Mouse (Mus musculus) cerebellum, postnatal 10 days (tissue): ENCODE measurements around the gene Prpf6.

Experiments used
- DNase-seq, 2 experiments: peaks; one replicate each; pipeline ENCODE4 v3.0.0; 2021; ENCODE audit warnings: mixed read lengths in 2 of 2

The Prpf6 gene

DNA sequence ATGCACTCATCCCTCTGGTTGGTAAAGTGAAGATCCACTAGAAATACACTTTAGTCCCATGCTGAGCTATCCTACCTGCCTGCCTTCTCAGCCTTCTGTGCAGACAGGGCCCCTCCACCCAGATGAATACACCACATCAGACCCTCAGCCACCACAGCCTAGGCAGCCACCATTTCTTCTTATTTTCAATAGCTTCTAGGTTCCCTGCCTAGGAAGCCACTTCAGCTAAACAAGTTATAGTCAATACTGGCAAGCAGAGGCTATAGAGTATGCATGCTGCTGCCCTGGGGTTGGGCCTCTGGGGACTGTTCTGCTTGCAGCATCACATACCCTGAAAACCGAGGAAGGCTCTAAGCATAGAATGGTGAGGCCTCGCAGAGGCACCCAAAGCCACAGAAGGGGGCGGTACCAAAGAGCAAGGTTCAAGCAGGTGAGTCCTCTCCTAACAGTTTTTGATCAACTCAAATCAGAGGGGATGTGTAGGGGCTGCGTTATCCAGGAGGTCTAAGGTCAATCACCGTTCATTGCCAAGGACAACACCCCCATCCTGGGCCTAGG lies at the start of gene Prpf6:
Prpf6 (plus strand) TSS at position 341 of the 558 bp plus-strand sequence.
- DNase-seq, result peak in 1 of 2 experiments; percentile 36

DNA sequence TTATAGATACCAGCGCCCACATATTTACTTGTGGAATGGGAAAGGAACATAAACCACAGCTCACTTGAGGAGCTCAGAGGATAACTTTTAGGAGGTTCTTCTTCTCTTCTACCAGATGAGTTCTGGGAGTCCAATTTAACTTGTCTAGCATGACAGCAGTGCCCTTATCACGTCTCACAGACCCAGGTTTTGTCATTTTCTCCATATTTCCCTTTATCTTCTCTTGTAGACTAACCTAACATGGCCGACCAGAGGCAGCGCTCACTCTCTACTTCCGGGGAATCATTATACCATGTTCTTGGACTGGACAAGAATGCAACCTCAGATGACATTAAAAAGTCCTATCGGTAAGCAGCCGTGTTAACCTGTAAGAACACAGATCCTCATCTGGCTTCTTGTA lies 45.5 kb upstream of the Prpf6 start:
- DNase-seq, result no peak

GRCm38 (mm10) chr2:181548227-181548626 lies 43.4 kb upstream of the Prpf6 start:
- no peak for DNase-seq

- DNase-seq, result no peak
Measured at GRCm38 (mm10) chr2:181548682-181549081, 43.0 kb upstream of the Prpf6 start.

DNA sequence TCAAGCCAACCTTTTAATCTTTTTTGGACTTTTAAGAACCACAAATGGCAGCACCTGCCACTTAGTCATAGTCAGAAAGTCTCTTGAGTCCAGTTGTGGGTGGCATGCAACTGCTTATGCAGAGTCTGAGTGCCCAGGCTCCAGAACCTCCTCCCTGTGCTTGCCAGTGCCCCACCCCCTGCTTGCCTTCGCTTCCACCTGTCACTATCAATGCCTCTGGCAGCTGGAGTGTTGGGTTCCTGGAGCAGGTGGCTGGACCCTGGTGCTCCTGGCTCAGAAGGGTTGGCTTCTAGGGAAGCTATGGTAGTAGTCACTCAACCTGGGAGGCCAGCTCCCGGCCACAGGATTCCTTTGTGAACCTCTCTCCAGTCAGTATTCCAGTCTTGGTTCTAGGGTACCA lies 41.4 kb upstream of the Prpf6 start:
- DNase-seq, result no peak

- no peak for DNase-seq
Measured at GRCm38 (mm10) chr2:181553772-181554171, 37.9 kb upstream of the Prpf6 start.

GRCm38 (mm10) chr2:181567338-181567737 lies 24.3 kb upstream of the Prpf6 start:
- DNase-seq, result no peak

DNA sequence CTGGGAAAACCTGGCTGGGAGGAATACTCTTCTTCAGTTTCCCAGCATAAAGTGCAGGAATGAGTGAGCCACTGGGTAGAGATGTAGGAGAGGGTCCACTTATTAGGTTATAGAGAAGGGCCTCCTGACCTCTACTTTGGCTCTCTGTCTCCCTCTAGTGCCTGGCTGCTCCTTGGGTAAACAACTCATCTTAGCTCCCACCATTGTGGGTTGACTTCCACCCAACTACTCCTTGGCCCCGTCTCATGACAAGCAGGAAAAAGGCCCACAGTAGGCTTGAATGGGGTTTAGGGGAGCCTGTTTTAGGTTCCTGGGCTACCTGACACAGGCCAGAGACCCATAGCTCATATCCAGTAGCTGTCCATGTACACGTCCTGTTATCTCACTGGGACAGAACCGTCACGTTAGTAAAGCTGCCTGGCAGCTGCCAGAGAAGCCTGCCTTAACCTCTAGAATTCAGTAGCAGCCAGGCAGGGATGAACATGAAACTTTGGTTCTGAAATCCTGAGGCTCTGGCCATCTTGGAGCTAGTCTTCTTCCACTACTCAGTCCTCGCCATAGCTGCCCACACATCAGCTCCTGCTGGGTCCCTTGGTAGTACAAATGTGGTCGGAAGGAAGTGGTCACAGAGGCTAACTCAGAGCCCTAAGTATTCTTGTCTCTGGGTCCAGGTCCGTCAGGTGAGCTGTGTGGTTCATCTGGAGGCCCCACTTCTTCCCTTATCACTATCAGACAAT lies 23.2 kb upstream of the Prpf6 start:
- DNase-seq, result peak; percentile 77 to 82

DNA sequence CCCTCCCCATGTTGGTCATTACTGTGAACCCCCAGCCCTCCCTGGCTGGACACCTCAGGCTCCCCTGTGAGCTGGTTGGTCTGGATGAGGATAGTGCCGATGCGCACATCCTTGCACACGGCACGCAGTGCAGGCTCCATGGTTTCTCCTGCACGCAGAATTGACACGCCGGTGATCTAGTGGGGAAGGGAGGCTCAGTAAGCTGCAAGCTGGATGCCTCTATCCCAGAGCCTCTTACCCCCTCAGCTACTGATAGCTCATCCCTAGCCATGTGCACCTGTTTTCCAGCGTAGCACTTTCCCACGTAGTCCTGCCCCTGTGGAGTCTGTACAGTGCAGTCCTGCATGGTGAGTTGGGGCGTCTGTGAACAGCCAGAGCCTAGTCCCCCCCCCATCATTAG lies 21.8 kb upstream of the Prpf6 start:
- no peak for DNase-seq

DNA sequence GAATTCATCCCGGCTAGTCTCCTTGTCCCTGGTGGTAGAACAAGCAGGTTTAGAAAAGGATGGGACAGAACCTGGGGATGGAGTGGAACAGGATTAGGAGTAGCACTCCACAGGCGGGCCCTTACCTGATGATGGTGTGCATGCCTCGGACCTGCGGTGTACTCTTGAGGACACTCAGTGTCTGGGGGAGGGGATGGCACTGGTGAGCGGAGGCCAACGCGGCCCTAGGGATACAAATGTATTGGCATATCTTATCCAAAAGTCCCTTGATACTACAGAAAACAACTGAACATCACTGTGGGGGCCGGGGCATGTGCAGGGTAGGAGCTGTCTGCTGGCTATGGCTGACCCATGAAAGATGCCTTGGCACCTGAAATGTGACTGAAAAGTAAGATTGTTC lies 21.3 kb upstream of the Prpf6 start:
- no peak for DNase-seq

- DNase-seq, result peak; percentile 80 to 86
Measured at GRCm38 (mm10) chr2:181570921-181571595, 20.6 kb upstream of the Prpf6 start.

- DNase-seq, result peak in 1 of 2 experiments; percentile 37
Measured at GRCm38 (mm10) chr2:181571941-181572670, 19.6 kb upstream of the Prpf6 start.

DNA sequence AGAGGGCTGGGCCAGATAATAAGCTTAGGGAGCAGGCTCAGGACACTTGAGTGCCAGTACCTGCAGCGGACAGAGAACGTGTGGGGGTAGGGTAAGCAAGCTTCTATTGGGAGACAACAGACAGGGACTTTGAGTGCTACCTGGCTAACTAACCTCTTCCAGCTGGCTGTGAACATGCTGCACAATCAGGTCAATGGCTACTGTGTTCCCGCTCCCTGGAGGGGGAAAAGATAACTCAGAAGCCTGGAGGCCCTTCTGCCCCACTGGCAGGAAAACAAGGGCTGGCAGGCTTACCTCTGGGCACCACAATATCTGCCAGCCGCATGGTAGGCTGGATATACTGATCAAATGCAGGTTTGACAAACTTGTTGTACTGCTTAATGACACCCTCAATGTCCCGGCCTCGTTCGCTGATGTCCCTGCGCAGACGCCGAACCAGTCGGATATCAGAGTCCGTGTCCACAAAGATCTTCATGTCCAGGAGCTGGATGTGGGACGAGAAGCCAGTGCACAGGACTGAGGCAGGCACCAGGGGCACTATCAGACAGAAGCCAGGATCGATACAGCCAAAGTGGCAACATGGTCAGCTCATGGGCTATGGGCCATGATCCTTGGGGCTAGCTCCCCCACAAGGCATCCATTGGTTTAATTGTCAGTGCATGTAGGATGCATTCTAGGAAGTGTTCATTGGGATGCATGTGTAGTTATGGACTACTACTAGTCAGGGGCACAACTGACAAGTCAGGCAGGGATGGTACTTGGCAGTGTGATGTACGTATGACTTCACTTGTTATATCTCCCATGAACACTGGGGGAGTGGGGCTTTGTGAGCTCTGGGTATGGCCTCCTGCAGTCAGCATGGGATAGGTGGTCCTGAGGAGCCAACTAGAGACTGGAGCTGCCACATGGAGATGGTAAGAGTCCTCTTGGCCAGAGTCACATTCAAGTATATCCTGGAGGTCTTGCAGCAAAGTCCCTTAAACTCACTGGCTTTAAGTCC lies 18.4 kb upstream of the Prpf6 start:
- peak; percentile 78 for DNase-seq

- no peak for DNase-seq
Measured at GRCm38 (mm10) chr2:181573961-181574360, 17.7 kb upstream of the Prpf6 start.

- DNase-seq, result peak in 1 of 2 experiments; percentile 3
Measured at GRCm38 (mm10) chr2:181574921-181575545, 16.6 kb upstream of the Prpf6 start.

DNA sequence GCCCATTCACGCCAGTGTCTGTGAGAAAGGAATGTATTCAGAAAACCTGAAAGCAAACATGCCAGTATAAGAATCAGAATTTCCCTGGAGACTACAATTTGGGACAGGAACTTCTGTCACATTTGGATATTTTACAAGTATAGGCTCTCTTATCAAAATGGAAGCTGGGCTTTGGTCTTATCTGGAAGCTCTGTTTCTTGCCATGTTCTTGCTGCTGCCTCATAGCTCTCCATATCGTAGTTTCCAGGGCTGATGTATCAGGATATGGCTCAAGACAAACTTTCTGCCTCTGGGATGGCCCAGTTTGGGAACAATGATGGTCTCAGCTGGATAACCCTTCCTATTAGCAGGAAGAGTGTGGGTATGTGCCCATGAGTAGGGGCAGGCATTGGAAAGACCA lies 15.1 kb upstream of the Prpf6 start:
- peak in 1 of 2 experiments; percentile 1 for DNase-seq

DNA sequence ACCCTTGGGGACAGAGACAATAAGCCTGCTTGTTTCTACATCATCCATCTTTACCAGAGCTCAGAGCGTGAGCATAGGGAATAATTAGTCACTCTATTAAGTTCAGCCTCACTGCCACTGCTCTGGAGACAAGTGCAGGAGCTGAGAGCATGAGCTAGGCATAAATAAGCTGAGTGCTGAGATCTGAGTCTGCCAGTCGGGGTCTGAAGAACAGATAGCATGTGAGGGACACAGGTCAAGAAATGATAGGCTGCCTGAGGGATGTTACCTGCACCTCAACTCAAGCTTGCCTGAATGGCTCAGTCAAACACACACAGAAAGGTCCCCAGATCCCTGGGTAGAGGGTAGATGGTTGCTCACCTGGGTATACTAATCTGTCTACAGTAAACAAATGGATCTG lies 14.5 kb upstream of the Prpf6 start:
- peak in 1 of 2 experiments; percentile 1 for DNase-seq

- DNase-seq, result peak; percentile 80 to 83
Measured at GRCm38 (mm10) chr2:181577981-181578581, 13.6 kb upstream of the Prpf6 start.

- DNase-seq, result peak in 1 of 2 experiments; percentile 4
Measured at GRCm38 (mm10) chr2:181578790-181579618, 12.7 kb upstream of the Prpf6 start.

DNA sequence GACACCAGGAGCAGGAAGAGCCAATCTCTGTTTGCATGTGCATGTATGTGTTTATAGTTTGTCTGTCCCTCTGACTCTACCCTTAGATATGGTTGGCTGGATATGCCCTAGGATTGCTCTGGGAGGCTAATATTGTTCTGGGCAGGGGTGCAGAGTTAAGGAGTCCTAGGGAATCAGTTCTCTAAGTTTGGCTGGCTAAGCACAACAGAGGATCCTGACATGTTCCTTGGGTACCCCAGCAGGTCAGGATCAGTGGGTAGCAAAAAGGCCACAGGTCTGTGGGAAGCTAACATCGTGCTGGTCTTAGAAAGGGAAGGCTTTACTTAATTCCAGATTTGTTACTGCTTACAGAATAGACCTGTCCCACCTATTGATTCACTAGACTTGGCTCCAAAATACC lies 12.0 kb upstream of the Prpf6 start:
- DNase-seq, result no peak
